Mouse (Mus musculus): ENCODE data around the gene Ppm1d. TPM values are rescaled to one million over a fixed set of nuclear protein-coding genes. Genes with fewer than 3 reads are reported as not detected.

Ppm1d gene
- 1 to 10 TPM; 6.0 to 8.7 TPM for total RNA-seq (2021)
- long read RNA-seq, experiment 1, transcript Ppm1d-201 (6 exons, 2,899 nt), result major isoform, 8 of 8 reads
- long read RNA-seq, experiment 1, partial matches to known transcripts, result 0 of 8 reads
- long read RNA-seq, experiment 1, other reads (novel, unspliced or antisense), result 0 of 8 reads
- long read RNA-seq, experiment 2, result 0 reads

DNA sequence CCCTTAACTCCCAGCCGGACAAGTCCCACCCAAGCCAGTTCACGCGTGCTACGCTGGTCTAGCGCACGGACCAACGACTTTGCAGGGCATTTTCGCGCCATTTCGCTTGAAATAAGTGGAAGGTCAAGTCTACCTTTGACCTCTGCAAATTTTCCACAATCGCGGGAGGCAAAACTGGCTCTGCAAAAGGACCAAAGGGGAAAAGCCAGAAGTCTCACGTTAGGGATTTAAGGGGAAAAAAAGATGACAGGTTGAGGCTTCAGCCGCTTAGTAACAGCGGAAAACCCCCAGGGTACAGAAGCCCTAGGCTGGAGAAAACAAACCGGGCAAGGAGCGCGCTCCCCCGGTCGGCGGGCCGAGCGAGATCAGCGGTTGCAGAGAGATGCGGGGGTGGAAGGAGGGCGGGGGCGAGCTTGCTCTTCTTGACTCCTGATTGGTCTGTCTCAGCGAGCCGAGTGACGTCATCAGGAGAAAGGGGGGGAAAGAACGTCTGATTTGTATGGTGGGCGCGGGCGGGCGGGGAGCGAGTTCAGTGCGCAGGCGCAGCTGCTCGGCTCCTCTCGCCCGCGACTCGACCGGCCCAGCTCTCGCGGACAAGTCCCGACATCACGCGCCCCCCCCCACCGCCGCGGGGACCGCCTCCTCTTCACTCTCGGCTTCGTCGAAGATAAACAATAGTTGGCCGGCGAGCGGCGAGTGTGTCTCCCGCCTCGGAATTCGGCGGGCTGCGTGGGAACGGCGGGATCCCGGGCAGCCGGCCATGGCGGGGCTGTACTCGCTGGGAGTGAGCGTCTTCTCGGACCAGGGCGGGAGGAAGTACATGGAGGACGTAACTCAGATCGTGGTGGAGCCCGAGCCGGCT lies at the start of gene Ppm1d:
Ppm1d (plus strand) TSS at position 532 of the 862 bp plus-strand sequence.
- DNase-seq, result peak; percentile 98

DNA sequence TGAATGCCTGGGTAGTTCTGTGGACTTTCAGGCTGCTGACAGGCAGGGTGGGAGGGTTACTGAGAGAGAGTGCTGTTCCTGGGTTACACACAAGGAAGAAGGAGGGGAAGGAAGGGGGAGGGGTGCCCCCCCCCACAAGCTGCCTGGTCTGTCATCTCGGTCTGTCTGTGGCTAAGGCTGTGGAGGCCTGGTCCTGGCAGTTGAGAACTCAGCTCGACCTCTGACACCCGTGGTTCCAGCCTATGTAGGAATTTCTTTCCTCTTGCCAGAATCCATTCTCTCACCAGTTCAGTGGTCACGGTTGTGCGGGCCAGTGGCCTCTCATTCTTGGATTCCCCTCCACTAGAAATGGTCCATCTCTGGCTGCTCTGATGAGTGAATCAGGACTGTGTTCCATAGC lies 46.4 kb upstream of the Ppm1d start:
- DNase-seq, result no peak

DNA sequence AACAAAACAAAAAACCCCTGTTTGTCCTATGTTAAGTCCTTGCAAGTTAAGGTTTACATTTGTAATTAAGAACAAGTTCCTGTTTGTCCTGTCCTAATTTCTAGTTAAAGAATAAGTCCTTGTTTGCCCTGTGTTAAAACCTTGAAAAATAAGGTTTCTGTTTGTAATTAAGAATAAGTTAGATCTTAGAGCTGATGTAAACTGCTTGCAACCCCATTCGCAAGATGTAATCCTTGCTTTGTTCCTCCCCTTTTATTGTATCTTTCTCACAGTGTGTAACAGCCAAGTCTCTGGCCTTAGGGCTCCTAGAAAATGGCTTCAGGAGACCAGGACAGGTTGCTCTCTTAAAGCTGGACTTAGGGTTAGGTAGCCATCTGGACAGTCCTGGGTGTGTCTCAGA lies 43.7 kb upstream of the Ppm1d start:
- DNase-seq, result no peak

DNA sequence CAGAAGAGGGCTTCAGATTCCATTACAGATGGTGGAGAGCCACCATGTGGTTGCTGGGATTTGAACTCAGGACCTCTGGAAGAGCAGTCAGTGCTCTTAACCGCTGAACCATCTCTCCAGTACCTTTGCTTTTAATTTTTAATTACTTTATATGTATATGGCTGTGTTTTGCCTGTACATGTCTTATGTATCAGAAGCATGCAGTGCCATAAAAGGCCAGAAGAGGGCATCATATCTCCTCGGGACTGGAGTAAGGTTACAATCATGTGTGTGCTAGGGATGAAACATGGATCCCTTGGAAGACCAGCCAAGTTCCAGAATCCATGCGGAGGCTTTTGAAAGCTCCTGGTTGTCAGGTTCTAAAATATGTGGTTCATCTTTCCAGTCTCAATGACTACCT lies 40.4 kb upstream of the Ppm1d start:
- DNase-seq, result peak; percentile 16 to 68

DNA sequence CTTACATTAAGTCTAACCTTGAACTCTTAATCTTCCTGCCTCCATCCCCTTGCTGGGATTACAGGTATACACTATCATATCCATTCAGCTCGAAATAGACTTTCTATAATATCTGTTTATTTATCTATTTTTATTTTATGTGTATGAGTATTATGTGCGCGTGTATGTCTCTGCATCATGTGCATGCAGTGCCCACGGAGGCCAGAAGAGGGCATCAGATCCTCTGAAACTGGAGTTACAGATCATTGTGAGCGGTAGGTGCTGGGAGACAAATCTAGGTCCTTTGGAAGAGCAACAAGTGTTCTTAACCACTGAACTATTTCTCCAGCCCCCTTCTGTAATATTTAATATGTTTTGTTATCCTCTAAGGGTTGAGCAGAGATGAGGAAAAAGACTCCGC lies 37.7 kb upstream of the Ppm1d start:
- no peak for DNase-seq

DNA sequence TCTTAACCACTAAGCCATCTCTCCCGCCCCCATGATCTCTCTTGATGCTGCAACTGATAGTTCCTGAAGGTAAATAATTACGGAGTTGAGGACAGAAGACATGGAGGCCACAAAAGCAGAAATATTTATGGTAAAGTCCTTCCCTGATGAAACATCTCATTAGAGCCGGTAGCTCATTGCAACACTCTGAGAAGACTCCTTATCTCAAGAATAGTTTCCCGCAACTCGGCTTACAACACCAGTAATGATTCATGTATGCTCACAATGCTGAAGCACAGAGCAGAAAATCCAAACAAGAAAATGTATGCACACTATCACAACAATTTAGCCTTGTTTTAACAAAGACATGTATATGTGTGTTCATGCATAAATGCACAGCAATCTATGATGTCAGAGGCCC lies 35.9 kb upstream of the Ppm1d start:
- no peak for DNase-seq

DNA sequence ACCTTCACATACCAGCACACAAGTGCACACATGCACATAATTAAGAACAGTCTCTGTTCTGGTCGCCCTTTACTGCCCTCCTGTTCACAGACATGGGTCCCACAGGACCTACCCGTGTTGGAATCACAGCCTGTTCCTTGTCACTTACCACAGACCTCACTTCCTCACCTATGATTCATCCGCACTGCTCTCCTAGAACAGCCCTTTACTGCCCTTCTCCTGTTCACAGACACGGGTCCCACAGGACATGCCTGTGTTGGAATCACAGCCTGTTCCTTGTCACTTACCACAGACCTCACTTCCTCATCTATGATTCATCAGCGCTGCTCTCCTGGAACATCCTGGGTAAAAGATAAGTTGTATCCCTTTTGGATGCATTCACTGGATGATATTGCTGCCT lies 33.4 kb upstream of the Ppm1d start:
- DNase-seq, result peak in 1 of 2 experiments; percentile 18

DNA sequence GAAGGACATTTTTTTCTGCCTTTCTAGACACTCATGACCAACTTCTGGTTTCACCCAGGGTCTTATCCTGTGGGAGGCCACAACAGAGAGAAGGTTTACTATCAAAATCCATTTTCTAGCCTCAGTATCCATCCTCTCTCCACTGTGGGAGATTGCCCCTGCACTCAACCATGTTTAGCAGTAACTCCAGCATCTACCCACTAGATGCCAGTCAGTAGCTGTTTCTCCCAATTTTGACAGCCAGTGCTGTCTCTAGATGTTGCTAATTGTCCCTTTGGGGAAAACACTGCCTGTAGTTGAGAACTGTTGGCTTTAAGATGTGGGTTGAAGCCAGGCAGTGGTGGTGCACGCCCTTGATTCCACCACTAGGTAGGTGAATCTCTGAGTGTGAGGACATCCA lies 32.9 kb upstream of the Ppm1d start:
- no peak for DNase-seq

DNA sequence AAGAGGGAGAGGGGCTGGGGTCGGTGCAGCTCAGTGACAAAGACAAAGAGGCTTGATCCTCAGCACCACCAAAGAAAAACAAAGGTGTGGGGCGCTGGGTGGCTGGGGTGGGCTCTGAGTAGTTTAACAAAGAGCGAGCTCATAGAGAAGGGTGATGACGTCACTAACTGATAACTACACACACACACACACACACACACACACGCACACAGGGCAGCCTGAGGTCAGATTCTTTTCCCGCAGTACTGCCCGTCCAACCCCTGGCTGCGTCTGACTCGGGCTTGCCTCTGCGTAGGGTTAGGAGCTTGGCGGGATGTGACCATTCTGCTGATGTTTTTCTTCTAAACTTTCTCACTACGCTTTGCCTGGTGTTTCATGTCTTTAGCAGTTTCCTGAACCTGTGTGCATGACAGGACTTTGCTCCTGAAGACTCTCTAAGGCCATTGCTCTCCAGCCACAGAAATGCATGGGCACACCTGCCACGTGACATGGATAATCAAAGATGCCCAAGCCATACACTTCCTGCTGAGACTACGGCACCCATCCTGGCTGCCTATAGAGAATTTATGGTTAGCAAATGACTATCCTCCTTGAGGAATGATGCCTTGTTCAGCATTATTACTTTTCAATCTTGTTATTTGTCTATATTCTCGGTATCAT lies 29.7 kb upstream of the Ppm1d start:
- no peak for DNase-seq

DNA sequence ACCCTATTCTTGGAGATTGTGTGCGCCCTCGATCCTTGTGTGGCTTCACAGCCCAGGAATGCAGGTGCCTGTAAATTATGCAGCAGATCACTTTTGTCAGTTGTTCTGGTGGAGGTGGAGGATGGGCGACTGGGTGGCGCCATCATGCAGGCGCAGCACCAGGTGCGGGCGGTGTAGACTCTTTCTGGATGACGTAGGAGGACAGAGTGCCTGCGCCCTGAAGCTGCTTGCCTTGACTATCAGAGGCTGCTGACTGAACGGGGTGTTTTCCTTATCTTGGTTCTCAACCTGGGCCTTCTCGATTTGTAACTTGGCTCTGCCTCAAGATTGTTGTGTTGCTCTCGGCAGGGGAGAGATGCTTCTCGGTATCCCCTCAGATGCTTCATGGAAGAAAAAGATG lies 13.1 kb upstream of the Ppm1d start:
- no peak for DNase-seq

DNA sequence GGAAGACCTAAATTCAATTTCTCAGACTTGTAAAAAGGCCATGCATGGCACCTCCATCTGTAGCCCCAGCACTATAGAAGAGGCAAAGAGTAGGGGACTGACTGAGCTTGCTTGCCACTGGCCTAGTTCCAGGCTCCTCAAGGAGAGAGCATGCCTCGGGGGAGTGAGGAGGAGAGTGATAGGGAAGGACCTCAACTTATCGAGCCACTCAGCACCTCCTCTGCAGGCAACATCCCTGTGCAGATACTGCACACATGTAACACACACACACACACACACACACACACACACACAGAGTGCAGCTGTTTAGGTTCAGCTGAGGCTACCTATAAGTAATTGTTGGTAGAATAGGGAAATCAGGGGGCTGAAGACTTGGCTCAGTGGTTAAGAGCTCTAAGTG lies 11.2 kb upstream of the Ppm1d start:
- no peak for DNase-seq

DNA sequence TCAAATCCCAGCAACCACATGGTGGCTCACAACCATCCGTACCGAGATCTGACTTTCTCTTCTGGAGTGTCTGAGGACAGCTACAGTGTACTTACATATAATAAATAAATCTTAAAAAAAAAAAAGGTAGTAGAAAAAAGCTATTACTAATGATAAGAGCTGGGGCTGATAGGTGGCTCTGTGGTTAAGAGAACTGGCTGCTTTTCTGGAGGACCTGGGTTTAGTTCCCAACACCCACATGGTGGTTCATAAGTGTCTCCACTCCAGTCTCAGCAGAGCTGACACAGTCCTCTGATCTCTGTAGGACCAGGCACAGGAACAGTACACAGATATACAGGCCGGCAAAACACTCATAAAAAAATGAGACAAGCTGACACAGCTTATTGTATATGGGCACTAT lies 9.9 kb upstream of the Ppm1d start:
- no peak for DNase-seq

DNA sequence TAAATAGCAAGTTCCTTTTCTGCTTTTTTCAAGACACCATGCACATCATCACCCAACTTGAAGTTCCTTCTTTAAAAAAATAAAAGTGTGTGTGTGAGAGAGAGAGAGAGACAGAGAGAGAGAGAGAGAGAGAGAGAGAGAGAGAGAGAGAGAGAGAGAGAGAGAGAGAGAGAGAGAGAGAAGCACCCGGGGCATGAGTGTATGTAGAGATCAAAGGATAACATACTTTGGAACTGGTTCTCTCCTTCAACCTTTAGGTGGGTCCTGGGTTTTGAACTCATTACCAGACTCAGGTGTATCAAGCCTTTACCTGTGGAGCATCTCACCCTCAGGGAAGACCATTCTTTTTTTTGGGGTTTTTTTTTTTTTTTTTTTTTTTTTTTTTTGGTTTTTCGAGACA lies 9.2 kb upstream of the Ppm1d start:
- no peak for DNase-seq

DNA sequence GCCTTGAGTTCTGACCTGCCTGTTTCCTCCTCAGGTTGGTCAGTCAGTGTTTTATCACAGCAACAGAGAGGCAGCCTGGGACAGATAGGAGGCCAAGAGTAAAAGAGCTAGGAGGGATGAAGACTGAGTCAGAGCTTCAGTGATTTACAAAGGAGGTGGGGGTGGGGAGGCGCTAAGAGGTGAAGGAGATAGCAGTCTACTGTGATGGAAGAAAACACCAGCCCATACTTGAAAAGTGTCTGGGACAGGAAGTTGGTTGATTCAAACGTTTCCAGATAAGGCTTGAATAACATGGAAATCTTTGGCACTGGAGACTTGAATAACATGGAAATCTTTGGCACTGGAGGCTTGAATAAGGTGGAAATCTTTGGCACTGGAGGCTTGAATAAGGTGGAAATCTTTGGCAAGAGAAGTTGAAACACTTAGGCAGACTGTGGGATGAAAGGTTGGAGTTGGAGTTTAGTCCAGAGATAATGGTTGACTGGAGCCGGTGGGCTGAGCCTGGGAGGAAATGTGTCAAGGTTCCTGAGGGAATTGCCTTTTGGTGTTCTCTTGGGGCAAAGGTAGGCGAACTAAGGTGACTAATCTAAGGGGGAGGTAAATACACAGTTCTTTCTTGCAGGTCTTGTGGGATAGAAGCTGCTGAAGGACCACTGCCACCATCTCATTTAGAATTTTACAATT lies 4.3 kb upstream of the Ppm1d start:
- DNase-seq, result no peak

DNA sequence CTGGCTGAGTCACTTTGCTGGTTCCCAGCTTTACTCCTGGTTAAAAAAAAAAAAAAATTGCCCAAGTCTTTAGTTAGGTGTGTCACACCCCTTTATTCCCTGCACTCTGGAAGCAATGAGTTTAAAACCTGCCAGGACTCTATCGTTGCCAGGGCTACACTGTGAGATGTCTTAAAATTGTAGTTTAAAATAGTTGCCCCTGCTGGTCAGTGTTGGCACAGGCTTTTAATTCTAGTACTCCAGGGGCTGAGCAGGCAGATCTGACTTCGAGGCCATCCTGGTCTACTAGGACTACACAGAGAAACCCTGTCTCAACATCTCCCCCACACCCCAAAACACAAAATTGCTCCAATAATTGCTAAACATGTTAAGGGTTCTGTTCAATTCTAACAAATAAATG lies 2.2 kb upstream of the Ppm1d start:
- no peak for DNase-seq

DNA sequence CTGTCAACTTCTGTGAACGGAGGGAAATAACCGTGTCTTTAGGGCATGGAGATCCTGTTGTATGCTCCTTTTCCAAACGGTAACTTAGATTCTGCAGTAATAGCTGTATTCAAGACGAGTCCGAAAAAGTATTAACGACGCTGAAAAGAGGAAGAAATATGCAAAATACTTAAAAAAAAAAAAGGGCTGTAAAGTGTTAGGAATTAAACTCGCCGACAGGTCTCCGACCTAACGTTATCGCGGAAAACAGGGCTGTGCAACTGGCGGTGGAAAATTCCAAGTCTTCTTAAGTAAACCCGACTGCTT lies 684 bp upstream of the Ppm1d start:
- DNase-seq, result no peak

DNA sequence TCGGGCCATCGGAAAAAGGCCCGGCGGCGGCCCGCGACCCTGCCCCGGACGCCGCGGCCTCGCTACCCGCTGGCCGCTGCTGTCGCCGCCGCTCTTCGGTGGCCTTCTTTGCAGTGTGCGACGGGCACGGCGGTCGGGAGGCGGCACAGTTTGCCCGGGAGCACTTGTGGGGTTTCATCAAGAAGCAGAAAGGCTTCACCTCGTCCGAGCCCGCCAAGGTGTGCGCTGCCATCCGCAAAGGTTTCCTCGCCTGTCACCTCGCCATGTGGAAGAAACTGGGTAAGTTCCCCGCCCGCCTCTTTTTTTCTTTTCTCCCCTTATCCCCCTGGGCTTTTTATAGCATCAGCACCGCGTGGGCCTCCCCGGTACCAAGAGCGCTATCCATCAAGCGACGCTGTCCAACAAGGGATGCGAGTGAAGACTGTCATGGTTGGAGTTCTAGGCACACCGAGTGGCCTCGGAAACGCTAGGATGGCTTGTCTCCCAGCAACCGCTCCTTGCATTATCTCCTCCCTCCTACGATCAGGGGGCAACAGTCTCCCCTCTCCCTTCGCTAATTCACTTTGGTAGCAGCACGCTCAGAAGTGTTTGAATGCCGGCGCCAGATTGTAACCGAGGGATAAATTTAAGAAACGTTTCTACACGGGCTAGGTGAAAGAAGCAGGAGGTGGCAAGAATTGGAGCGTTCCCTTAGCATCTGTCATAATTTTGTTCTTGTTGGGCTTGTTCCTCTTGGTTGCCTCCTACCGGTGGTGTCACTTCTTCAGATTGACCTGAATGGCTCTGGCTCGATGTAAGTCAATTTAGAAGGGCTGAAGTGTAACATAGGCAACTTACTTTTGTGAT lies 824 bp downstream of the Ppm1d start:
- DNase-seq, result peak; percentile 58 to 75

DNA sequence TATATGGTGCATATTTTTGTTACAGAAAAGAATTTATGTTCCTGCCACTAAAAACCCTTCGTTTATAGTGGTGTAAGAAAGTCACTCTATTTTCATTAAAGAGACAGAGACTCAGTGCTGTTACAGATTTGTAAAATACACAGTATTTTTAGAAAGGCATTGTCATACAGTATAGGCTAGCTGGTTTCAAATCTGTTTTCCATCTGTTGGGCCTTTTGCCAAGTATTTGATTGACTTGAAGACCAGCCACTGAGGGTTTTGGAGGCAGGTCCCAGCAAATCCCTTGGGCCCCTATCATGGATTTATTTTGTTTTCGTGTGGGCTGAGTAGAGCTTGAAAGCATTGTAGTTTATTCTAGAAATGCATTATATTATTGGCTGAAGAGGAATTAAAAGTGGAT lies 1.8 kb downstream of the Ppm1d start:
- DNase-seq, result peak; percentile 91 to 94

DNA sequence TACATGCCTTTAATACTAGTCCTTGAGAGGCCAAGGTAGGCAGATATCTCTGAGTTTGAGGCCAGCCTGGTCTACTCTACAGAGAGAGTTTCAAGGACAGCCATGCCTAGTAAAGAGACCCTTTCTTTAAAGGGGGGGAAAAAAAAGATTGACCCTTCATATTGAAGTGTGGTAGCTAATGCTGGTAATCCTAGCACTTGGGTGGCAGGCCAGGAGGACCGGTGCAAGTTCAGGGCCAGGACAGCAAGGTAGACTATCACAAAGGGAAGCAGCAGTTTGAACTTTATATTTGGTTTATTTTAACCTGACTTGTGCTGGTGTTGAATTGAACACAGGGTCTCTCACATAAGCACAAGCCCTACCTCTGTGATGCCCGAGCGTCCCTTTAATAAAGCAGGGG lies 2.3 kb downstream of the Ppm1d start:
- no peak for DNase-seq

DNA sequence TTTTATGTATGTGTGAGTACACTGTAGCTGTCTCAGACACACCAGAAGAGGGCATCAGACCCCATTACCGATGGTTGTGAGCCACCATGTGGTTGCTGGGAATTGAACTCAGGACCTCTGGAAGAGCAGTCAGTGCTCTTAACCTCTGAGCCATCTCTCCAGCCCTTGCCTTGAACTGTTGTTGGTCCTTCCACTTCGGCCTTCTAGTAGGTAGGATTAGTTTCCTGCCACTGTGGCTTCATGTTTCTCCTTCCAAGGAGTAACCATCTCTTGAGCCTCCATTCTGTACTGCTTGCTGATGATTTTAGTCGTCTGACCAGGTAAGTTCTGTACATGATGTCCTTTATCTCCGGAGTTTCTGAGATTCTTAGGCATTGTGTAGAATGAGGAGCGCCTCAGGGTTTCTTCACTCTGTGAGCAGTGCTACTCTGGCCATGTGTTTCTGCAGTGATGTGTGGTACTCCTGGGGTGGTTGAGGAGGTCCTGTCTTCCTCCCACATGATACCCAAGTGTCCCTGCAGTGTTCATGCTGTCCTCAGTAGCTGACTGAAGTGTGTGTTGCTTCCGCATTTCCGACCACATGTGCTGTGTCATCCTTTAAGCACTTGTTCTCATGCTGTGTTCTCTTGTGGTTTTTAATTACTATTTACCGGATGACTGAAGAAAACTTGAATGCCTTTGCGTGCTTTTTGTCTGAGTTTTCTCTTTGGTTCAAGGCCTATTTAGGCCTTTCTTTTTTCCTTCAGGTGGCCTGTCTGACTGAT lies 12.7 kb downstream of the Ppm1d start:
- peak in 1 of 2 experiments; percentile 22 for DNase-seq

DNA sequence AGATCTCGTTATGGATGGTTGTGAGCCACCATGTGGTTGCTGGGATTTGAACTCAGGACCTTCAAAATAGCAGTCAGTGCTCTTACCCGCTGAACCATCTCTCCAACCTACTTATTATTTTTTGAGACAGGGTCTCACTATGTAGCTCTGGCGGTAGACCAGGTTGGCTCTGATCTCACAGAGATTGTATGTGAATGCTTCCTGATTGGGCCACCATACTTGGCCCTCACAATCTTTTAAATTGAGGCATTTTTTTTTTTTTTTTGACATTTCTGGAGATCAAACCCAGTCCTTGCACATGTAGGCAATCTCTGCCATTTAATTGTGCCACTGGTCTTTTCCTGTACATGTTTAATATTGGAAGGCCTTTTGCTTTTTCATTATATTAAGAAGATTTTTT lies 17.7 kb downstream of the Ppm1d start:
- DNase-seq, result no peak
